Mouse (Mus musculus) right cerebral cortex, postnatal 25 days (tissue): ENCODE measurements around the gene Guf1.
A peak's percentile ranks its signal among the peaks of the same experiment; 100 is the strongest.

Experiments
- DNase-seq: peaks from one replicate; pipeline ENCODE4 v3.0.0; 2022

Gene Guf1

DNA sequence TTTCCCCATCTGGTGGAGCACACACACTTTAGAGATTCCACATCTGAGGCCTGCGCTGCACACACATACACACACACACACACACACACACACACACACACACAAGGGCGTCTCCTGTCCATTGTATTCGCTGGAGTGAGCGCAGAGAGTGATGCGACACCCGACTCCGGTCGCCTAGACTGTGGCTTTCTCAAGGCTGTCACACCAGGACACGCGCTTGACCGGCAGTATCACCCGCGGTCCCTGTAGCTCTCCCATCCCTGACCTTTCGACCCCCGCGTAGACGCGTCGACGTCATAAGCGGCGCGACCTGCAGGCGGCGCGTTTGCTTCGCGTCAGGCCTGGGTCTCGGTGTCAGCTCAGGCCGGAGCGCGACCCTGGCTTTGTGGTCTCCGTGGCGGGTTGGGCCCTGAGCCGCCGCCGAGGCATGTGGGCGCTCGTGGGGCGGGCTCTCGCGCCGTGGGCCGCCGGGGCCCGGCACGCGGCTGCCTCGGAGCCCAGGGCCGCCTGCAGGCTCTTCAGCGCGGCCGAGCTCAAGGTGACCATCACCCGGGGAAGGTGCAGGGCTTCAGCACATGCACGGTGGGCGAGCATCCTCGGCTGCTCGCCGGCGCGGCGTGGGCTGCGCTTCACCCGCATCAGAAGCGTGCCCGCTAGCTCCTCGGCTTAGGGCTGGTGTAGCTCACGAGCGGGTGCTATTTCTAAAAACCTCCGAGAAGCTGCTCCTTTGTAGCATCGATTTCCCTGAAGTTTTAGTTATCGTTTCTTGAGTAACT, at the start of gene Guf1:
Guf1 (plus strand) TSS at position 296 of the 776 bp plus-strand sequence.
- DNase-seq: peak; percentile 93

DNA sequence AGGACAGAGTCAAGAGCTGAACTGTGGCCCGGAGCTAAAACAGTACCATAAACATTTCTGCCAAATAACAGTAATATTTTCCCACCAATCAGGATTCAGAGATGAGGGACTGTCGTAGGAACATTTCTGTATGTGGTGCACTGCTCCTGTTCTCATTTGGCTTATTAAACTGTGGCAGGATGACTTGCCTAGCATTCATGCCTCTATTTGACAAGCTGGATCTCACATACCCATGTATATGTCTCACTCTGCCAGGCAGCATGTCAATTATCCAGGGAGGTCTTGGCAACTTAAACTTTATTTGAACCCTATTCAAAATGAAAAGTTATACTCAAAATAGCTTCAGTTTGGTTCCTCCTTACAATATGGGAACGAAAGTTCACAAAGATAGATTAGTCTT, 49.7 kb upstream of the Guf1 start:
- DNase-seq: no peak

DNA sequence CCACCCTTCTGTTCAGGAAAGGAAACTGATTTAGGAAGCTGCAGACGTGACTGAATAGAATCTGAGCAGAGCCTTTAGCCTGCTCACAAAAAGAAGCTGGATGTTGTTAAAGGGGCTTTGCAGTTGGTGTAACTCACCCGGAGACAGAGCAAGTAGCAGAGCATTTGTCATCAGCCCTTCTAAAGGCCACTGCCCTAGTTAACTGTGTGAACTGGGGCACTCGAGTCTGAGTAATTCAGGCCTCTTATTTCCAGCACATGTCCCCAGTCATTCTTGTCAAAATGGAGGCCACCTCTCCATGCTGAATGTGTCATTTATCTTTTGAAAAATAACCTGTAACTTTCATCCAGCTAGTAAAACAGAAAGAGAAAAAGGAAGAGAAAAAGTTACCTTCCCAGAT, 45.1 kb upstream of the Guf1 start:
- DNase-seq: no peak

DNA sequence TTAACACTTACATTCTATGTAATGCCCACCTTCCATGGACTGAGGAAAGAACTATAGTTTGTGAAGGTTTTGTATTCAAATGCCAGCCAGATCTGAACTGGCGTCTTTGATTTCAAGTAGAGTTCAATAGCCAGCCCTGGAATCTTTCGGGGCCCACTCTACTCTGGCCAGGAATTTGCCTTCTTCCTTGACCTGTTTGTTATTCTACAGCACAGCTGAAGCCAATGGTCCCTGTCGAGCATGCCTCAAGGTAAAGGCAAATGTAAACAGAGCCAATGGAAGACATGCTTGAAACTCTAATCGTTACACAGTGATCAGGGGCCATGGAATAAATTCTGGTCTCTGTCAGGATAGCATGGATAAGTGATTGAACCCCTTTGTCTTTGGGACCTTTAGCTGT, 44.5 kb upstream of the Guf1 start:
- no peak for DNase-seq

- peak; percentile 23 for DNase-seq
These were observed 36.0 kb upstream of the Guf1 start for GRCm38 (mm10) chr5:69520661-69521278.

GRCm38 (mm10) chr5:69522064-69522463, 34.7 kb upstream of the Guf1 start:
- no peak for DNase-seq

GRCm38 (mm10) chr5:69523944-69524343, 32.8 kb upstream of the Guf1 start:
- DNase-seq: no peak

- DNase-seq: no peak
These were observed 15.0 kb upstream of the Guf1 start for GRCm38 (mm10) chr5:69541680-69542079.

DNA sequence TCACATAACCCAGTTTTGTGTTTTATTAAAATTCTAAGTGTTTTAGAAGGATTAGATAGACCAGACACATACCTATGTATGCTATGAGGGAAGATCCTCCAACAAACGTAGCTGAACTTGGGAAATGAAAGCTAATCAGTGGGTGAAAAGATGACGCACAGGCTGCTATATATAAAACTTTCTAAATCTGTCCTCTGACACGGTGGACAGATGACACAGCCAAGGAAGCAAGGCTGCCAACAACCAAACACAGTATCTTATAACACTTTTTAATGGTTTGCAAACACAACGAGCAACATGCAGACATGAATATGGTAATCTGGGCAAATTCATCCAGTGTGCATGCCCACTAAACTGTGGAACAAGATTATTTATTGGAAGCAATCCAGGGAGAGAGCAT, 14.2 kb upstream of the Guf1 start, which contains the start of gene Yipf7:
Yipf7 (minus strand) TSS at position 160 of the 400 bp plus-strand sequence.
- DNase-seq: peak; percentile 5

GRCm38 (mm10) chr5:69557404-69557935, 747 bp downstream of the Guf1 start:
- DNase-seq: no peak

DNA sequence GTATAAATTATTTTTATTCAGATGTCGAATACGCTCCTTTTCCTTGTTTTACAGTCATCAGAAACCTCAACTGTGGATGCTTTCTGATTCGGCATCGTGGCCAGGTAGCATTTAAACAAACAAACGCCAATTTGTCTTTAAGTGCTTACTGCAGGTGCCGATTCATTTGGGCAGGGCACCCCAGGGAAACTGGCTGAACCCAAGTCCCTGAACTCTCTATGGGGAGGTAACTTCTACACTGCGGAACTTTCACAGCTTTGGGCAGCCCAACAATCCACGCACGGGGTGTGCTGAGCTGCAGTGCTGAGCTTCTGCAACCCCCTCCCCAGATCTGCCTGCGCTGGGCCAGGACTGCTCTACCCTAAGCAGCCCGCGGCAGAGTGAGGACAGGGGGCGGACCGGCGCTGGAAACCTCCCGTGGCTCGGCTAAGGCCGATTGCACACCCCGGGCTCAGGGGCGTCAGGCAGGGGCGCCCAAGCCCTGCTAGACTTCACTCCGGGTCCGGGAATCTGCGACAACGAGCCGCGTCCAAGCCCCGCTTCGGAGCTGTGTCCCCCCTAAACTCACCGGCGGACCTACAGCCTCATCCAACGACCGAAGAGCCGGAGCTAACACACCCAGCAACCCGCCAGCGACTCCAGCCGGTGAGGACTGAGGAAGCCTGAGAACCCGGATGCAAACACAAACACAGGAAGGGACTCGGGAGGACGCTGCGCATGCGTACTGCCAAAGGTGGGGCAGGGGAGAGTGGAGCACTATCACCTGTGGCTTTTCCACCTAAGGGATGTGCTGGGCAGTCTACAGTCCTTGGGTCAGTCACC, 35.1 kb downstream of the Guf1 start, which contains the start of gene Gnpda2:
Gnpda2 (minus strand) TSS at position 701 of the 822 bp plus-strand sequence.
- peak; percentile 88 for DNase-seq

DNA sequence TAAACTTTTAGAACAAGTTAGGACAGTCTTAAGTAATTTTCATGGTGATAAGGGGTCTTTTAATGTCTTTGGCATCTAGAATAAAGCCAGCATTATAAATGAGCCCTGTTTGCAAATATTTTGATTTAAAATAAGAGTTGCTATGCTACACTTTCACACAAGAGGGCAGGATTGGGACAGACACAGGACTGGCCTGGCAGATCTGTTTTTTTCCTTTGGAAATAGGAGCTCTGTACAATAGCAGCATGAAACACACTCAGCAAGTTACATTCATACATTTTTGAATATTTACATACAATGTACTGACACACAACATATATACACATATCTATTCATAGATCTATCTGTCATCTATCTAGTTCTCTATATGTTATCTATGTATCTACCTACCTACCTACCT, 44.3 kb downstream of the Guf1 start:
- no peak for DNase-seq

GRCm38 (mm10) chr5:69613209-69613796, 56.6 kb downstream of the Guf1 start:
- no peak for DNase-seq

DNA sequence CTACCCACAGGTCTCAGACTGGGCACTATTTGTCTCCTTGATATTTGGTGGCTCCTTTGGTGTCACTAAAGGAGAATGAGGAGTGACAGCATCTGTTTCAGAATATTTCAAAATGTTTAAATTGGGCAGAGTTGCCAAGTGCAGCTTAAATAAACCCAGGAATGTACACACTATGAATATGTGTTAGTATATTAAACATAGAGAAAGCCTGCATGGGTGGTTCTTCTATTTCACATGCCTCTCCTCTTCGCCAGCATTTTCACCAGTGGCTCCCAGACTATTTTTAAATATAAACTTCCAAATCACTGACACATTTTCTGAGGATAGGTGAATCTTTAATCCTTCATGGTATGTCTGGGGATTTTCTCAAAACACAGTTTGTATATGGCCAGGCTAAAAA, 64.2 kb downstream of the Guf1 start:
- DNase-seq: no peak
